ENCODE assay signal across 8 mouse cellular contexts in genomic region chr2:38485957-38486931, GRCm38 (mm10). TPM values are rescaled to one million over a fixed set of nuclear protein-coding genes. Genes with fewer than 3 reads are reported as not detected.
DNase-seq lines count a peak whose midpoint lies in the region; TF ChIP-seq lines count a peak whose summit lies in the region.
"Had no signal": no experiment of that assay in that cellular context is flagged by ENCODE, and none has a peak within 500 bp of the region (broad histone marks: within the 10 kb centered on the region; RNA-seq: fewer than 3 reads in every experiment).

No protein-coding gene starts in this region.

- H3K36me3 ChIP-seq in liver, adult 2 months (ENCODE audit: control insufficient read depth, insufficient read depth, low read length): no peaks in the 10 kb centered on the region
- H3K36me3 ChIP-seq: neural tube, embryonic 12.5 days had no signal

- no peak for TF ChIP-seq CTCF in liver, adult 2 months (IDR thresholded peaks at IDR 0.05; ENCODE audit: low read depth, low read length)

- no peaks in the 10 kb centered on the region for H3K27me3 ChIP-seq in liver, adult 2 months (ENCODE audit: control insufficient read depth, insufficient read depth, low read length)
- H3K27me3 ChIP-seq: neural tube, embryonic 12.5 days had no signal

- no peaks in the 10 kb centered on the region for H3K79me2 ChIP-seq in liver, adult 2 months (ENCODE audit: control insufficient read depth, insufficient read depth, low read length)

- peak; percentile 81 for DNase-seq in Muller cell, postnatal 12 days (ENCODE audit: inconsistent ontology term)
- peak; percentile 85 for DNase-seq in adrenal gland, postnatal 10 days
- peak; percentile 42 for DNase-seq in fat pad, adult 2 months (ENCODE audit: extremely low read depth, low read depth, low spot score)
- peak; percentile 77 for DNase-seq in heart, postnatal 4 days
- peak; percentile 95 for DNase-seq in liver, adult 2 months (ENCODE audit: extremely low read depth, low read depth, low spot score)
- peak; percentile 65 to 68 for DNase-seq in right cerebral cortex, postnatal 10 days (ENCODE audit: low spot score in 2 of 2)
- DNase-seq in c-Kit-positive CD71-positive TER-119-positive erythroid progenitor cells, embryonic 14.5 days (ENCODE audit: low spot score): no peak

- peak overlapping the region; percentile 87 for H3K27ac ChIP-seq in liver, adult 2 months (replicated peaks; ENCODE audit: insufficient read depth, low read depth, low read length)
- H3K27ac ChIP-seq: neural tube, embryonic 12.5 days had no signal

- WGBS in liver, adult 2 months: 32% methylated on average over 6 of the region's 6 CpGs

- TF ChIP-seq POLR2A in liver, adult 2 months (IDR thresholded peaks at IDR 0.05; ENCODE audit: extremely low read depth, insufficient read depth, low read length): no peak

- peaks cover 18% of the 10 kb centered on the region for H3K4me1 ChIP-seq in liver, adult 2 months (ENCODE audit: control insufficient read depth, insufficient read depth, low read length)
- H3K4me1 ChIP-seq: neural tube, embryonic 12.5 days had no signal

- H3K4me3 ChIP-seq in liver, adult 2 months (ENCODE audit: insufficient read depth, low read depth, low read length): no peak overlapping the region
- H3K4me3 ChIP-seq: neural tube, embryonic 12.5 days had no signal

- 0 out of 2 replicates have a peak overlapping the region, but pooled peaks have one; percentile 27 for H3K9ac ChIP-seq in liver, adult 2 months (ENCODE audit: low read depth, low read length)
- H3K9ac ChIP-seq: neural tube, embryonic 12.5 days had no signal

RNA-seq across cellular contexts. Expression of gene Nek6, which starts 25.2 kb away (rescaled TPM):
- total RNA-seq in adrenal gland, postnatal 10 days (2021): 10 to 100 TPM; 18.9 to 19.4 TPM
- total RNA-seq in heart, postnatal 4 days (2021): 10 to 100 TPM; 24.8 to 26.0 TPM
- 13.6 and 17.1 TPM in 2 replicates for total RNA-seq in liver, adult 2 months (2014; rRNA removed)
- 51.0 and 58.8 TPM in 2 replicates for polyA plus RNA-seq in liver, adult 2 months (2012; rRNA removed)
